Mouse (Mus musculus) fat pad, adult 2 months (tissue): ENCODE data around the gene Slc22a23.

Experiments
- DNase-seq: peaks from one replicate; pipeline ENCODE4 v3.0.0-alpha.2; 2011; ENCODE audit warnings: low read depth, low spot score; ENCODE audit errors: extremely low read depth

Gene Slc22a23

GRCm38 (mm10) chr13:34344376-34345127 is 430 bp downstream of the Slc22a23 start:
- no peak for DNase-seq

- no peak for DNase-seq
These were observed 1.1 kb downstream of the Slc22a23 start for GRCm38 (mm10) chr13:34343719-34344375.

- DNase-seq, result peak; percentile 47
These were observed 2.6 kb downstream of the Slc22a23 start for GRCm38 (mm10) chr13:34342286-34342890.

- DNase-seq, result peak; percentile 49
These were observed 8.1 kb downstream of the Slc22a23 start for GRCm38 (mm10) chr13:34336895-34337294.

GRCm38 (mm10) chr13:34334847-34335246 is 10.1 kb downstream of the Slc22a23 start:
- no peak for DNase-seq

GRCm38 (mm10) chr13:34332762-34333161 is 12.2 kb downstream of the Slc22a23 start:
- DNase-seq, result no peak

GRCm38 (mm10) chr13:34331399-34332186 is 13.4 kb downstream of the Slc22a23 start:
- DNase-seq, result no peak

- DNase-seq, result no peak
These were observed 15.4 kb downstream of the Slc22a23 start for GRCm38 (mm10) chr13:34329589-34329988.

- DNase-seq, result no peak
These were observed 18.0 kb downstream of the Slc22a23 start for GRCm38 (mm10) chr13:34326992-34327391.

GRCm38 (mm10) chr13:34323361-34323760 is 21.6 kb downstream of the Slc22a23 start:
- no peak for DNase-seq

GRCm38 (mm10) chr13:34320482-34320881 is 24.5 kb downstream of the Slc22a23 start:
- no peak for DNase-seq

GRCm38 (mm10) chr13:34317051-34317450 is 27.9 kb downstream of the Slc22a23 start:
- DNase-seq, result no peak

- peak; percentile 70 for DNase-seq
These were observed 28.5 kb downstream of the Slc22a23 start for GRCm38 (mm10) chr13:34316511-34316910.

GRCm38 (mm10) chr13:34313033-34313491 is 31.9 kb downstream of the Slc22a23 start:
- DNase-seq, result no peak

GRCm38 (mm10) chr13:34312346-34313002 is 32.5 kb downstream of the Slc22a23 start:
- DNase-seq, result no peak

- DNase-seq, result no peak
These were observed 33.4 kb downstream of the Slc22a23 start for GRCm38 (mm10) chr13:34311593-34311992.

GRCm38 (mm10) chr13:34308604-34308927 is 36.4 kb downstream of the Slc22a23 start:
- DNase-seq, result no peak

- no peak for DNase-seq
These were observed 37.0 kb downstream of the Slc22a23 start for GRCm38 (mm10) chr13:34307696-34308603.

GRCm38 (mm10) chr13:34305964-34306671 is 38.9 kb downstream of the Slc22a23 start:
- no peak for DNase-seq
